ENCODE assay signal across 23 mouse cellular contexts in genomic region chr9:62231046-62231445, GRCm38 (mm10). TPM values are rescaled to one million over a fixed set of nuclear protein-coding genes. Genes with fewer than 3 reads are reported as not detected.
A peak's percentile ranks its signal among the peaks of the same experiment; 100 is the strongest.
DNase-seq lines count a peak whose midpoint lies in the region; ATAC-seq and TF ChIP-seq lines count a peak whose summit lies in the region.
"Had no signal": no experiment of that assay in that cellular context is flagged by ENCODE, and none has a peak within 500 bp of the region (broad histone marks: within the 10 kb centered on the region; RNA-seq: fewer than 3 reads in every experiment).

No protein-coding gene starts in this region.

- H3K9me3 ChIP-seq in liver, embryonic 11.5 days (ENCODE audit: control insufficient read depth, low read length), result no peaks in the 10 kb centered on the region
- H3K9me3 ChIP-seq in liver, postnatal 0 days (ENCODE audit: low read length), result no peaks in the 10 kb centered on the region
- H3K9me3 ChIP-seq in forebrain, embryonic 13.5 days (replicated peaks), result 0 out of 2 replicates have a peak, but pooled peaks cover 3% of the 10 kb centered on the region
- H3K9me3 ChIP-seq: embryonic facial prominence, embryonic 13.5 days; forebrain, embryonic 10.5 days; heart, embryonic 13.5 days; kidney, embryonic 15.5 days; limb, embryonic 12.5 days; liver, embryonic 15.5 days had no signal

- no peak overlapping the region for H3K9ac ChIP-seq in liver, embryonic 11.5 days (ENCODE audit: low read depth, low read length)
- H3K9ac ChIP-seq in liver, postnatal 0 days (replicated peaks), result no peak overlapping the region
- H3K9ac ChIP-seq in forebrain, embryonic 13.5 days, result no peak overlapping the region
- H3K9ac ChIP-seq: embryonic facial prominence, embryonic 13.5 days; heart, embryonic 13.5 days; kidney, embryonic 15.5 days; limb, embryonic 12.5 days; liver, embryonic 15.5 days had no signal

- 27% methylated on average over 3 of the region's 3 CpGs for WGBS in liver, embryonic 11.5 days
- 35% methylated on average over 3 of the region's 3 CpGs for whole genome bisulfite sequencing in liver, postnatal 0 days (ENCODE audit: insufficient replicate concordance)
- 74% methylated on average over 3 of the region's 3 CpGs for WGBS in forebrain, embryonic 13.5 days

- H3K4me1 ChIP-seq in liver, embryonic 11.5 days (replicated peaks; ENCODE audit: control insufficient read depth, insufficient read depth, low read length), result peaks cover 8% of the 10 kb centered on the region
- no peaks in the 10 kb centered on the region for H3K4me1 ChIP-seq in liver, postnatal 0 days (ENCODE audit: insufficient read depth)
- H3K4me1 ChIP-seq in forebrain, embryonic 13.5 days, result no peaks in the 10 kb centered on the region
- H3K4me1 ChIP-seq: forebrain, embryonic 10.5 days; limb, embryonic 12.5 days had no signal

- H3K4me3 ChIP-seq in gastrocnemius, adult 2 months, result no peak overlapping the region
- H3K4me3 ChIP-seq in liver, embryonic 11.5 days (ENCODE audit: low read depth, low read length), result no peak overlapping the region
- H3K4me3 ChIP-seq in liver, postnatal 0 days (ENCODE audit: low read depth, low read length), result no peak overlapping the region
- no peak overlapping the region for H3K4me3 ChIP-seq in forebrain, embryonic 13.5 days
- H3K4me3 ChIP-seq: embryonic facial prominence, embryonic 13.5 days; forebrain, embryonic 10.5 days; heart, embryonic 13.5 days; kidney, embryonic 15.5 days; left cerebral cortex, adult 2 months; limb, embryonic 12.5 days; liver, embryonic 15.5 days had no signal

- H3K36me3 ChIP-seq in liver, embryonic 11.5 days (ENCODE audit: control insufficient read depth, insufficient read depth, low read length), result no peaks in the 10 kb centered on the region
- no peaks in the 10 kb centered on the region for H3K36me3 ChIP-seq in liver, postnatal 0 days (replicated peaks; ENCODE audit: insufficient read depth, low read length)
- H3K36me3 ChIP-seq in forebrain, embryonic 13.5 days (ENCODE audit: poor library complexity, severe bottlenecking), result no peaks in the 10 kb centered on the region
- H3K36me3 ChIP-seq: embryonic facial prominence, embryonic 13.5 days; forebrain, embryonic 10.5 days; heart, embryonic 13.5 days; kidney, embryonic 15.5 days; limb, embryonic 12.5 days; liver, embryonic 15.5 days had no signal

- H3K4me2 ChIP-seq in liver, embryonic 11.5 days, result no peak overlapping the region
- H3K4me2 ChIP-seq in liver, postnatal 0 days (ENCODE audit: low read depth, low read length), result no peak overlapping the region
- no peak overlapping the region for H3K4me2 ChIP-seq in forebrain, embryonic 13.5 days
- H3K4me2 ChIP-seq: embryonic facial prominence, embryonic 13.5 days; heart, embryonic 13.5 days; kidney, embryonic 15.5 days; limb, embryonic 12.5 days; liver, embryonic 15.5 days; midbrain, embryonic 11.5 days had no signal

- intact Hi-C loops in gastrocnemius, adult 2 months (cut with DNase I), result no loop called here
- intact Hi-C loops in gastrocnemius, postnatal 14 days (cut with DNase I; ENCODE audit: low total_unique reads), result no loop called here

- H3K27ac ChIP-seq in gastrocnemius, adult 2 months, result 0 out of 2 replicates have a peak overlapping the region, but pooled peaks have one; percentile 12
- no peak overlapping the region for H3K27ac ChIP-seq in liver, embryonic 11.5 days (ENCODE audit: low read depth, low read length)
- H3K27ac ChIP-seq in liver, postnatal 0 days (ENCODE audit: low read depth), result no peak overlapping the region
- H3K27ac ChIP-seq in forebrain, embryonic 13.5 days, result no peak overlapping the region
- H3K27ac ChIP-seq: embryonic facial prominence, embryonic 13.5 days; forebrain, embryonic 10.5 days; hindbrain, postnatal 0 days; kidney, embryonic 15.5 days; limb, embryonic 12.5 days; liver, embryonic 15.5 days had no signal

- TF ChIP-seq EP300 in liver, postnatal 0 days (IDR thresholded peaks at IDR 0.05; ENCODE audit: low read depth), result no peak

- ATAC-seq in liver, embryonic 11.5 days (replicated peaks; ENCODE audit: low FRiP score), result 0 out of 2 replicates have a peak, but pooled peaks have one; percentile 23
- no peak for ATAC-seq in liver, postnatal 0 days
- ATAC-seq in forebrain, embryonic 13.5 days, result no peak
- ATAC-seq: hindbrain, postnatal 0 days; Patski had no signal

- H3K27me3 ChIP-seq in liver, embryonic 11.5 days (replicated peaks; ENCODE audit: control insufficient read depth, insufficient read depth, low read length), result no peaks in the 10 kb centered on the region
- no peaks in the 10 kb centered on the region for H3K27me3 ChIP-seq in liver, postnatal 0 days (ENCODE audit: insufficient read depth, low read length)
- no peaks in the 10 kb centered on the region for H3K27me3 ChIP-seq in forebrain, embryonic 13.5 days
- H3K27me3 ChIP-seq: embryonic facial prominence, embryonic 13.5 days; heart, embryonic 13.5 days; kidney, embryonic 15.5 days; limb, embryonic 12.5 days; liver, embryonic 15.5 days; Patski had no signal

- DNase-seq in gastrocnemius, adult 2 months, result no peak
- no peak for DNase-seq in gastrocnemius, postnatal 14 days
- no peak for DNase-seq in liver, embryonic 11.5 days (ENCODE audit: low spot score)
- DNase-seq in liver, postnatal 0 days, result no peak
- DNase-seq in lung, postnatal 10 days, result peak; percentile 69
- DNase-seq in kidney, adult 11 months, result no peak
- DNase-seq in right cerebral cortex, postnatal 10 days (ENCODE audit: low spot score in 2 of 2), result no peak
- DNase-seq: cerebellum, adult 18-20 months; right cerebral cortex, postnatal 4 days; thymus, postnatal 14 days had no signal

- TF ChIP-seq CTCF in gastrocnemius, adult 2 months (IDR thresholded peaks at IDR 0.05), result no peak
- no peak for TF ChIP-seq CTCF in liver, postnatal 0 days (IDR thresholded peaks at IDR 0.05; ENCODE audit: low read depth)

RNA-seq across cellular contexts. Expression of gene Spesp1, which starts 51.0 kb away (rescaled TPM):
- total RNA-seq in gastrocnemius, adult 2 months (2021), result not detected
- not detected for total RNA-seq in gastrocnemius, postnatal 14 days (2021)
- polyA plus RNA-seq in liver, embryonic 11.5 days (2014; fragmentation: Nextera tagmentation; extraction: Ambion mirVana), result not detected in 2 replicates
- not detected in 2 replicates for polyA plus RNA-seq in liver, postnatal 0 days (2015; fragmentation: Nextera tagmentation; extraction: Ambion mirVana)
- not detected in 2 replicates for polyA plus RNA-seq in forebrain, embryonic 13.5 days (2015; fragmentation: Nextera tagmentation; extraction: Ambion mirVana)
- total RNA-seq: hindbrain, postnatal 0 days had no signal
- polyA plus RNA-seq: cortical plate, adult 2 months; embryonic facial prominence, embryonic 13.5 days; heart, embryonic 13.5 days; hindbrain, postnatal 0 days; kidney, embryonic 15.5 days; limb, embryonic 12.5 days; liver, embryonic 15.5 days; midbrain, embryonic 11.5 days; neural tube, embryonic 14.5 days; Patski had no signal
